Mouse (Mus musculus) thymus, postnatal 10 days (tissue): Measurements from ENCODE around the gene Snapc4.
"Not testable (repeated sequence)": the region's sequence is repeated elsewhere in the genome, so short reads cannot be mapped to it uniquely, and the experiment has no call there.

Experiments
- DNase-seq, 2 experiments: peaks; one replicate each; pipeline ENCODE4 v3.0.0; 2021; ENCODE audit warnings: low spot score in 2 of 2

Snapc4 gene

GRCm38 (mm10) chr2:26380871-26381270 lies 418 bp upstream of the Snapc4 start:
- DNase-seq = not testable (repeated sequence)

- no peak for DNase-seq
Measured at GRCm38 (mm10) chr2:26372396-26372795, 8.1 kb downstream of the Snapc4 start.

- DNase-seq = no peak
Measured at GRCm38 (mm10) chr2:26368572-26368971, 11.9 kb downstream of the Snapc4 start.

- no peak for DNase-seq
Measured at GRCm38 (mm10) chr2:26367911-26368310, 12.5 kb downstream of the Snapc4 start.

GRCm38 (mm10) chr2:26364738-26365465 lies 15.6 kb downstream of the Snapc4 start:
- DNase-seq = no peak

- no peak for DNase-seq
Measured at GRCm38 (mm10) chr2:26363481-26363880, 17.0 kb downstream of the Snapc4 start.

GRCm38 (mm10) chr2:26362991-26363390 lies 17.5 kb downstream of the Snapc4 start:
- no peak for DNase-seq

- DNase-seq = no peak
Measured at GRCm38 (mm10) chr2:26360772-26361171, 19.7 kb downstream of the Snapc4 start, which contains the start of gene Card9. Gene Card9, minus strand, starts transcription at chr2:26360918.

GRCm38 (mm10) chr2:26359983-26360382 lies 20.5 kb downstream of the Snapc4 start:
- DNase-seq = no peak

GRCm38 (mm10) chr2:26358667-26359320 lies 21.7 kb downstream of the Snapc4 start:
- DNase-seq = no peak

- no peak for DNase-seq
Measured at GRCm38 (mm10) chr2:26357484-26357883, 23.0 kb downstream of the Snapc4 start.

GRCm38 (mm10) chr2:26356678-26357077 lies 23.8 kb downstream of the Snapc4 start:
- peak; percentile 36 to 42 for DNase-seq

GRCm38 (mm10) chr2:26356231-26356630 lies 24.2 kb downstream of the Snapc4 start:
- no peak for DNase-seq

GRCm38 (mm10) chr2:26354401-26354800 lies 26.1 kb downstream of the Snapc4 start:
- no peak for DNase-seq

GRCm38 (mm10) chr2:26353066-26353980 lies 27.1 kb downstream of the Snapc4 start:
- DNase-seq = no peak

- DNase-seq = peak; percentile 74 to 81
Measured at GRCm38 (mm10) chr2:26352291-26352910, 28.1 kb downstream of the Snapc4 start.

GRCm38 (mm10) chr2:26351358-26352290 lies 28.8 kb downstream of the Snapc4 start, which contains the start of gene Dnlz:
Gene Dnlz, minus strand, starts transcription at chr2:26352110.
- peak; percentile 88 to 94 for DNase-seq

- DNase-seq = no peak
Measured at GRCm38 (mm10) chr2:26348241-26348640, 32.2 kb downstream of the Snapc4 start.

- no peak for DNase-seq
Measured at GRCm38 (mm10) chr2:26342609-26343490, 37.6 kb downstream of the Snapc4 start.
